Mouse (Mus musculus): Measurements from ENCODE around the gene Rela. TPM values are rescaled to one million over a fixed set of nuclear protein-coding genes. Genes with fewer than 3 reads are reported as not detected.
A peak's percentile ranks its signal among the peaks of the same experiment; 100 is the strongest.

The Rela gene
- polyA plus RNA-seq, 1 experiment from 2014 or later, result 50.1 TPM

GRCm38 (mm10) chr19:5611973-5612372 is 25.3 kb upstream of the Rela start:
- Histone ChIP-seq H3K4me3 (ENCODE audit: low read depth, low read length) (no peak overlapping the region), H3K4me2 (replicated peaks; ENCODE audit: low read depth, low read length) (no peak overlapping the region), H3K36me3 (ENCODE audit: insufficient read depth, low read length) (peaks cover 18% of the 10 kb centered on the region; the same call in 1 of the 2 replicates), H3K27ac (ENCODE audit: low read length) (no peak overlapping the region), H3K27me3 (replicated peaks; ENCODE audit: insufficient read depth, low read length) (no peaks in the 10 kb centered on the region), H3K4me1 (ENCODE audit: insufficient read depth, low read depth, low read length) (peaks cover 15% of the 10 kb centered on the region; the same call in 1 of the 2 replicates), H3K9me3 (ENCODE audit: low read length) (no peaks in the 10 kb centered on the region), H3K9ac (replicated peaks; ENCODE audit: low read depth) (no peak overlapping the region)
- DNase-seq (ENCODE audit: low spot score) (peak; percentile 41), ATAC-seq (no peak)
- 86% methylated on average over 1 of the region's 1 CpGs for WGBS
- TF ChIP-seq EP300 (IDR thresholded peaks at IDR 0.05) (no peak), CTCF (IDR thresholded peaks at IDR 0.05) (no peak)

DNA sequence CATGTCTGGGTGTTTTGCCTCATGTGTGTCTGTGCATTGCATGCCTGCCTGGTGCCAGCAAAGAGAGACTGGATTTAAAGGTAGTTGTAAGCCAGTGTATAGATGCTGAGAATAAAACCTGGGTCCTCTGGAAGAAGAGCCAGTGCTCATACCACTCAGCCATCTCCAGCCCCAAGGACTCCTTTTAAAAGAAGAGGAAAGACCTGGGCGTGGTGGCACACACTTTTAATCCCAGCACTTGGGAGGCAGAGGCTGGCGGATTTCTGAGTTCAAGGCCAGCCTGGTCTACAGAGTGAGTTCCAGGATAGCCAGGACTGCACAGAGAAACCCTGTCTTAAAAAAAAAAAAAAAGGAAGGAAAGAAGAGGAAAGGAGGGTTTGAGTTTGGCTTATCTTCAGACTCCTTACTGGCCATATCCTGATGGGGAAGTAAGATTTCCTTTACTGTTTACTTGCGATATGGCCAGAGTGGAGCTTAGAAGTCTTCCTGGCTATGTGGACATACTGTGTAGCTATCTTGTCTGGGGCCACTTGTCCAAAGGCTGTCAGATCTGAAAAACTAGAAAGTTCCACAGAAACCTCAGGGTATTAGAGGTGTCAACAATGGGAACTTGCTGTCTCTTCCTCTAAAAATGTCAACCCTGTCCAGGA is 24.4 kb upstream of the Rela start:
- no peak for DNase-seq (ENCODE audit: low spot score)

GRCm38 (mm10) chr19:5614953-5615352 is 22.3 kb upstream of the Rela start:
- TF ChIP-seq EP300 (IDR thresholded peaks at IDR 0.05) (peak; percentile 87), CTCF (IDR thresholded peaks at IDR 0.05) (no peak)
- Histone ChIP-seq H3K9ac (replicated peaks; ENCODE audit: low read depth) (no peak overlapping the region), H3K27me3 (replicated peaks; ENCODE audit: insufficient read depth, low read length) (no peaks in the 10 kb centered on the region), H3K4me3 (ENCODE audit: low read depth, low read length) (no peak overlapping the region), H3K36me3 (ENCODE audit: insufficient read depth, low read length) (no peaks in the 10 kb centered on the region), H3K27ac (ENCODE audit: low read length) (peak overlapping the region; percentile 62; the same call in 1 of the 2 replicates), H3K4me1 (ENCODE audit: insufficient read depth, low read depth, low read length) (peaks cover 9% of the 10 kb centered on the region; the same call in 1 of the 2 replicates), H3K4me2 (replicated peaks; ENCODE audit: low read depth, low read length) (no peak overlapping the region), H3K9me3 (ENCODE audit: low read length) (no peaks in the 10 kb centered on the region)
- ATAC-seq (peak; percentile 78), DNase-seq (ENCODE audit: low spot score) (peak; percentile 92)
- 29% methylated on average over 2 of the region's 2 CpGs for WGBS

More for the DNA sequence above, 24.4 kb upstream of the Rela start:
- H3K4me2 ChIP-seq (replicated peaks; ENCODE audit: low read depth, low read length), result no peak overlapping the region
- peaks cover 15% of the 10 kb centered on the region; the same call in 1 of the 2 replicates for H3K4me1 ChIP-seq (ENCODE audit: insufficient read depth, low read depth, low read length)
- no peak for TF ChIP-seq EP300 (IDR thresholded peaks at IDR 0.05)
- TF ChIP-seq CTCF (IDR thresholded peaks at IDR 0.05), result no peak
- no peak overlapping the region for H3K9ac ChIP-seq (replicated peaks; ENCODE audit: low read depth)
- no peak overlapping the region for H3K4me3 ChIP-seq (ENCODE audit: low read depth, low read length)
- H3K9me3 ChIP-seq (ENCODE audit: low read length), result no peaks in the 10 kb centered on the region
- no peak for ATAC-seq
- no peaks in the 10 kb centered on the region for H3K27me3 ChIP-seq (replicated peaks; ENCODE audit: insufficient read depth, low read length)
- H3K36me3 ChIP-seq (ENCODE audit: insufficient read depth, low read length), result 0 out of 2 replicates have a peak, but pooled peaks cover 8% of the 10 kb centered on the region
- 50% methylated on average over 3 of the region's 3 CpGs for WGBS
- no peak overlapping the region for H3K27ac ChIP-seq (ENCODE audit: low read length)

DNA sequence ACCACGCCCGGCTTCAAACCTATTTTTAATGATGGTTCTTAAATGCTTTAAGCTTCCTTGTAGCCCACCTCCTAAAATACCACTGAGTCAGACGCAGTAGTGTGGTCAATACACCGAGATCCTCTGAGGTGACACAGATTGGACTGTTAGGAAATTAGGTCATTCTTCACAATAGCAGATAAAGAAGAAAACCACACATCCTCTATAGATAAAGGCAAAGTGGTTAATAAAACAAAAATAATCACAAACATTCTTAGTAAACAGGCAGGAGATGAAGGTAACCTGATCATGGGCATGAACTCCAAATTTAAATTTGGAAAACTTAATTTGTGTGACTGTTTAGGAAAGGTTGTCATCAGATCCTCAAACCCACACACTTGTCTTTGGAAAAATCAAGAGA is 17.3 kb upstream of the Rela start:
- no peaks in the 10 kb centered on the region for H3K36me3 ChIP-seq (ENCODE audit: insufficient read depth, low read length)
- ATAC-seq, result no peak
- no peak for DNase-seq (ENCODE audit: low spot score)
- TF ChIP-seq EP300 (IDR thresholded peaks at IDR 0.05) (no peak), CTCF (IDR thresholded peaks at IDR 0.05) (no peak)
- no peak overlapping the region for H3K27ac ChIP-seq (ENCODE audit: low read length)
- H3K4me3 ChIP-seq (ENCODE audit: low read depth, low read length), result no peak overlapping the region
- H3K4me2 ChIP-seq (replicated peaks; ENCODE audit: low read depth, low read length), result no peak overlapping the region
- no peaks in the 10 kb centered on the region for H3K9me3 ChIP-seq (ENCODE audit: low read length)
- 80% methylated on average over 4 of the region's 4 CpGs for WGBS
- no peak overlapping the region for H3K9ac ChIP-seq (replicated peaks; ENCODE audit: low read depth)
- H3K27me3 ChIP-seq (replicated peaks; ENCODE audit: insufficient read depth, low read length), result no peaks in the 10 kb centered on the region
- peaks cover 9% of the 10 kb centered on the region; the same call in 1 of the 2 replicates for H3K4me1 ChIP-seq (ENCODE audit: insufficient read depth, low read depth, low read length)

- no peak overlapping the region for H3K4me2 ChIP-seq (replicated peaks; ENCODE audit: low read depth, low read length)
- no peaks in the 10 kb centered on the region for H3K9me3 ChIP-seq (ENCODE audit: low read length)
- TF ChIP-seq EP300 (IDR thresholded peaks at IDR 0.05), result no peak
- no peak for TF ChIP-seq CTCF (IDR thresholded peaks at IDR 0.05)
- ATAC-seq, result no peak
- H3K27ac ChIP-seq (ENCODE audit: low read length), result no peak overlapping the region
- H3K36me3 ChIP-seq (ENCODE audit: insufficient read depth, low read length), result no peaks in the 10 kb centered on the region
- H3K4me3 ChIP-seq (ENCODE audit: low read depth, low read length), result no peak overlapping the region
- 56% methylated on average over 5 of the region's 5 CpGs for WGBS
- DNase-seq (ENCODE audit: low spot score), result no peak
- no peaks in the 10 kb centered on the region for H3K27me3 ChIP-seq (replicated peaks; ENCODE audit: insufficient read depth, low read length)
- no peaks in the 10 kb centered on the region for H3K4me1 ChIP-seq (ENCODE audit: insufficient read depth, low read depth, low read length)
- H3K9ac ChIP-seq (replicated peaks; ENCODE audit: low read depth), result no peak overlapping the region
Observed at GRCm38 (mm10) chr19:5621884-5622283, 15.4 kb upstream of the Rela start.

DNA sequence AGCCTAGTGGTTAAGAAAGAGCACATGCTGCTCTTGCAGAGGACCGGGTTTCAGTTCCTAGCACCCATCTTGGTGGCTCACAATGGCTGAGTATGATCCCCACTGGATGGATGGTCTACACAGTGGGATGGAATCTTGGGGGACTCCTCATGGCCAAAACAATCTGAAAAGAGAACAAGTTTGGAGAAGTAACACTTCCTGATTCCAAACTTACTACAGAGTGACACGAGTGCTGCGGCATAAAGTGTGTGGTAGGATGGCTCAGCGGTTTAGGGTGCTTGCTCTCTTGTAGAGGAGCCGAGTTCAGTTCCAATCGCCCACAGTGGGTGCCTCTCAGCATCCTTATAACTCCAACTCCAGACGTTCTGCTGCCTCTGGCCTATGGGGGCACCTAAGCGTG is 12.0 kb upstream of the Rela start:
- WGBS, result 82% methylated on average over 8 of the region's 8 CpGs
- Histone ChIP-seq H3K36me3 (ENCODE audit: insufficient read depth, low read length) (no peaks in the 10 kb centered on the region), H3K4me1 (ENCODE audit: insufficient read depth, low read depth, low read length) (no peaks in the 10 kb centered on the region), H3K27me3 (replicated peaks; ENCODE audit: insufficient read depth, low read length) (no peaks in the 10 kb centered on the region), H3K27ac (ENCODE audit: low read length) (no peak overlapping the region), H3K4me2 (replicated peaks; ENCODE audit: low read depth, low read length) (no peak overlapping the region), H3K9ac (replicated peaks; ENCODE audit: low read depth) (no peak overlapping the region), H3K4me3 (ENCODE audit: low read depth, low read length) (no peak overlapping the region), H3K9me3 (ENCODE audit: low read length) (no peaks in the 10 kb centered on the region)
- no peak for TF ChIP-seq CTCF (IDR thresholded peaks at IDR 0.05)
- TF ChIP-seq EP300 (IDR thresholded peaks at IDR 0.05), result no peak
- DNase-seq (ENCODE audit: low spot score), result no peak
- ATAC-seq, result no peak

Measured in lung, postnatal 0 days (tissue).